Mouse (Mus musculus): ENCODE data around the gene Bpifb2.
A peak's percentile ranks its signal among the peaks of the same experiment; 100 is the strongest.

DNA sequence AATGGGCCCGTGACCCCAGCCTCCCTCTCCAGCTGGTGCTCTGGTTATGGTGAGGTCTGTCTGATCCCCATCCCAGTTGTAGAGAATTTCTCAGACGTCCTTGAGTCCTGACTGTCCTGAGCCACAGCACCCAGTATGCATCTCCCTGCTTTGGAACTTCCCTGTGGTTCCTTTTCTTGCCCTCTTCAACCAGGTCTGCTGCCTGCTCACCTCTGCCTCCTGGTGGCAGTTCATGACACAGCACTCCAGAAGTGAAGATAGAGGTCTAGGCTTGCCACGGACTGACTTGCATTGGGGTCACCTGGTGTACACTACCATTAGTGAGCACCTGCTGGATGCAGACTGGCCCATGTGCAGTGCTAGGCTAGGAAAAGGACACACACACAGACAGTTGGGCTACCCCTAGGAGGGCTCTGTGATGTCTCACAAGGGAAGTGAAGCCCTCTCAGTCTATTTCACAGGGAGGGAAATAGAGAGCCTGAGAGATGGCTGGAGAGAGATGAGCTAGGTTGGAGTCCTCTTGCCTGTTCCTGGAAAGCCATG is 55.1 kb downstream of the Bpifb2 start:
- TF ChIP-seq TAL1 (IDR thresholded peaks at IDR 0.05; ENCODE audit: low read length) (no peak), CTCF (IDR thresholded peaks at IDR 0.05 in 2 of 3, conservative IDR thresholded peaks at IDR 0.05 in 1 of 3; ENCODE audit: control insufficient read depth in 1 of 3, insufficient read depth in 1 of 3, low read depth in 2 of 3, low read length in 3 of 3, poor library complexity in 1 of 3, severe bottlenecking in 1 of 3) (peak; percentile 65 to 82 (median 80)), EP300 (IDR thresholded peaks at IDR 0.05; ENCODE audit: low read depth in 1 of 2, low read length in 2 of 2) (no peak), USF2 (IDR thresholded peaks at IDR 0.05; ENCODE audit: borderline replicate concordance in 1 of 2, insufficient read depth in 1 of 2, low read depth in 1 of 2, low read length in 2 of 2) (no peak), ELF1 (IDR thresholded peaks at IDR 0.05; ENCODE audit: low read depth, low read length) (no peak), GATA1 (IDR thresholded peaks at IDR 0.05; ENCODE audit: low read depth, low read length) (no peak), ZMIZ1 (IDR thresholded peaks at IDR 0.05; ENCODE audit: low read depth, low read length) (no peak), TCF12 (IDR thresholded peaks at IDR 0.05; ENCODE audit: low read depth, low read length) (no peak), JUND (IDR thresholded peaks at IDR 0.05; ENCODE audit: low read depth, low read length) (no peak), NELFE (IDR thresholded peaks at IDR 0.05; ENCODE audit: low read depth, low read length) (no peak)
